9 mouse cellular contexts compared by ENCODE assay signal in genomic region chr17:86231741-86232179, GRCm38 (mm10).
DNase-seq lines count a peak whose midpoint lies in the region; ATAC-seq and TF ChIP-seq lines count a peak whose summit lies in the region.
"Had no signal": no experiment of that assay in that cellular context is flagged by ENCODE, and none has a peak within 500 bp of the region (broad histone marks: within the 10 kb centered on the region; RNA-seq: fewer than 3 reads in every experiment).

No protein-coding gene starts in this region.

- no peak for TF ChIP-seq EP300 in heart, postnatal 0 days (IDR thresholded peaks at IDR 0.05; ENCODE audit: low read depth)

- H3K27ac ChIP-seq in heart, postnatal 0 days (ENCODE audit: low read depth) = peak overlapping the region; percentile 12; the same call in 1 of the 2 replicates
- H3K27ac ChIP-seq: liver, embryonic 14.5 days had no signal

- WGBS in heart, postnatal 0 days = 40% methylated on average over 12 of the region's 12 CpGs

- no peaks in the 10 kb centered on the region for H3K9me3 ChIP-seq in heart, postnatal 0 days (replicated peaks; ENCODE audit: control insufficient read depth, low read length)

- peak; percentile 66 for ATAC-seq in heart, postnatal 0 days (ENCODE audit: insufficient read depth, low read depth)
- peak; percentile 53 for ATAC-seq in megakaryocyte, adult 5-6 weeks (ENCODE audit: poor library complexity, severe bottlenecking)

- no peaks in the 10 kb centered on the region for H3K36me3 ChIP-seq in heart, postnatal 0 days (replicated peaks; ENCODE audit: control insufficient read depth, insufficient read depth, low read length)

- no peak overlapping the region for H3K9ac ChIP-seq in heart, postnatal 0 days (replicated peaks; ENCODE audit: low read depth, low read length)
- H3K9ac ChIP-seq: liver, embryonic 14.5 days had no signal

- H3K4me3 ChIP-seq in heart, postnatal 0 days (ENCODE audit: low read depth, low read length) = no peak overlapping the region

- intact Hi-C loops in heart, postnatal 25 days (cut with DNase I) = no loop called here

- DNase-seq in heart, postnatal 0 days (ENCODE audit: low spot score) = peak; percentile 28
- no peak for DNase-seq in heart, postnatal 25 days (ENCODE audit: low spot score)
- peak; percentile 53 for DNase-seq in adrenal gland, postnatal 25 days
- peak; percentile 47 to 79 for DNase-seq in cerebellum, postnatal 4 days (ENCODE audit: low spot score in 2 of 2)
- no peak for DNase-seq in T-cell, adult 2 months (ENCODE audit: low spot score)
- no peak for DNase-seq in urinary bladder, postnatal 25 days (ENCODE audit: low spot score)
- DNase-seq in embryo, embryonic 10.5 days (ENCODE audit: low spot score) = no peak

- TF ChIP-seq CTCF in heart, postnatal 0 days (IDR thresholded peaks at IDR 0.05; ENCODE audit: low read depth) = no peak

- H3K27me3 ChIP-seq in heart, postnatal 0 days (ENCODE audit: control insufficient read depth, insufficient read depth, low read length) = no peaks in the 10 kb centered on the region

- no peak overlapping the region for H3K4me2 ChIP-seq in heart, postnatal 0 days (ENCODE audit: low read depth, low read length)

- peaks cover 21% of the 10 kb centered on the region for H3K4me1 ChIP-seq in heart, postnatal 0 days (ENCODE audit: control insufficient read depth, insufficient read depth)

Comparison
In these comparisons a context has a peak if more than half of its experiments do, and no peak if none do; other contexts are left out.
1. DNase-seq: peak in heart, postnatal 0 days (single experiment), adrenal gland, postnatal 25 days (single experiment) and cerebellum, postnatal 4 days (2 of 2); none in heart, postnatal 25 days (single experiment), T-cell, adult 2 months (single experiment), urinary bladder, postnatal 25 days (single experiment) and embryo, embryonic 10.5 days (single experiment).